Mouse (Mus musculus): ENCODE data around the gene Arhgap40.

DNA sequence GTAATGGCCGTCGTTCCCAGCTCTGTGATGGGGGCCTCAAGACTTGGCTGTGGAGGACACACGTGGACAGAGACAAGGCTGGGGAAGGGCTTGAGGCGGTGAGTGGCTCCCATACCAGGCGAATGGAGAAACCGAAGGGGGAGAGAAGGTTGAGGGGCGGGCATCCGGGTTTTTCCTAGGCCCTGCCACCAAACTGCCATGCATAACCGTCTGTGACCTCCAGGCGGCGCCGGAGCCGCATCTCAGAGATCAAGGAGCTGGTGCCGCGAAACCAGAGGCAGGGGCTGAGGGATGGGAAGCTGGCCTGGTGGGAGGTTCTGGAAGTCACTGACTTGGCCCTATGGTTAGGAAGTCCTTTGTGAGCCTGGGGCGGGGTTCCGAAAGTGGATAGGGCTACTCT, 34.2 kb downstream of the Arhgap40 start:
- TF ChIP-seq TCF12 (IDR thresholded peaks at IDR 0.05; ENCODE audit: insufficient read depth, poor library complexity, severe bottlenecking) = no peak
- TF ChIP-seq CEBPB (IDR thresholded peaks at IDR 0.05; ENCODE audit: insufficient read depth, poor library complexity, severe bottlenecking) = no peak
- TF ChIP-seq POLR2A (IDR thresholded peaks at IDR 0.05; ENCODE audit: insufficient read length, low read depth) = no peak
- TF ChIP-seq MAX (IDR thresholded peaks at IDR 0.05; ENCODE audit: low read depth) = no peak
- TF ChIP-seq MYOD1 (IDR thresholded peaks at IDR 0.05; ENCODE audit: control insufficient read depth in 1 of 3, insufficient read length in 2 of 3, low read depth in 2 of 3) = no peak
- no peak for TF ChIP-seq POLR2AphosphoS2 (IDR thresholded peaks at IDR 0.05; ENCODE audit: insufficient read length, low read depth)
- TF ChIP-seq E2F4 (IDR thresholded peaks at IDR 0.05; ENCODE audit: insufficient read depth) = no peak
- TF ChIP-seq USF1 (IDR thresholded peaks at IDR 0.05; ENCODE audit: low read depth) = no peak
- TF ChIP-seq TCF3 (IDR thresholded peaks at IDR 0.05; ENCODE audit: insufficient read length, low read depth) = no peak

All from myocyte (in vitro differentiated cells).